Mouse (Mus musculus) thymus, adult 2 months (tissue): Measurements from ENCODE around the gene Atp6v1g3. TPM values are rescaled to one million over a fixed set of nuclear protein-coding genes. Genes with fewer than 3 reads are reported as not detected.

Experiments
- DNase-seq: peaks from one replicate; pipeline ENCODE4 v3.0.0; 2021
- H3K27ac ChIP-seq: fragments of 200-500 bp; 2 replicates; pipeline ENCODE4 v1.5.1; 2012; ENCODE audit warnings: low read length, control low read depth; ENCODE audit not compliant: control insufficient read depth, insufficient read depth
- H3K27me3 ChIP-seq: fragments of 200-500 bp; 2 replicates; pipeline ENCODE4 v1.6.1; 2012; ENCODE audit warnings: mild to moderate bottlenecking, low read length, moderate library complexity, mixed read lengths; ENCODE audit not compliant: control insufficient read depth, insufficient read depth
- H3K36me3 ChIP-seq: fragments of 200-500 bp; 2 replicates; pipeline ENCODE4 v1.6.1; 2012; ENCODE audit warnings: mild to moderate bottlenecking, low read length, moderate library complexity; ENCODE audit not compliant: control insufficient read depth, insufficient read depth
- H3K4me1 ChIP-seq: fragments of 200-500 bp; replicated peaks from 2 replicates; pipeline ENCODE4 v1.6.1; 2012; ENCODE audit warnings: low read length; ENCODE audit not compliant: control insufficient read depth, insufficient read depth
- H3K4me3 ChIP-seq: fragments of 200-500 bp; 2 replicates; pipeline ENCODE4 v1.5.1; 2012; ENCODE audit warnings: mild to moderate bottlenecking, low read length, control low read depth, moderate library complexity; ENCODE audit not compliant: control insufficient read depth, insufficient read depth
- CTCF ChIP-seq: fragments of 200-500 bp; IDR thresholded peaks from 2 replicates; pipeline ENCODE4 v1.5.1; 2012; ENCODE audit warnings: mild to moderate bottlenecking, control low read depth, low read length, moderate library complexity, borderline replicate concordance; ENCODE audit not compliant: control insufficient read depth, poor library complexity, insufficient read depth; ENCODE audit errors: extremely low read depth
- POLR2A ChIP-seq: fragments of 200-500 bp; IDR thresholded peaks from 2 replicates; pipeline ENCODE4 v1.6.1; 2012; ENCODE audit warnings: mild to moderate bottlenecking, low read length, control low read depth, moderate library complexity; ENCODE audit not compliant: control insufficient read depth, poor library complexity, insufficient read depth; ENCODE audit errors: extremely low read depth
- WGBS: fragments of 180-500 bp; shearing (Covaris S2); methylation state at CpG from one replicate; pipeline ENCODE4 v1.1.7; 2018; 5-methylcytosine and 5-hydroxymethylcytosine counted together
- polyA plus RNA-seq: library from polyadenylated mRNA; depleted of rRNA; stranded (reverse); fragments of >200 nt; gene quantifications from 2 replicates; pipeline ENCODE4 v1.2.3, GENCODE M21; 2012

Gene Atp6v1g3
- polyA plus RNA-seq, 1 experiment, result 0.07 TPM

DNA sequence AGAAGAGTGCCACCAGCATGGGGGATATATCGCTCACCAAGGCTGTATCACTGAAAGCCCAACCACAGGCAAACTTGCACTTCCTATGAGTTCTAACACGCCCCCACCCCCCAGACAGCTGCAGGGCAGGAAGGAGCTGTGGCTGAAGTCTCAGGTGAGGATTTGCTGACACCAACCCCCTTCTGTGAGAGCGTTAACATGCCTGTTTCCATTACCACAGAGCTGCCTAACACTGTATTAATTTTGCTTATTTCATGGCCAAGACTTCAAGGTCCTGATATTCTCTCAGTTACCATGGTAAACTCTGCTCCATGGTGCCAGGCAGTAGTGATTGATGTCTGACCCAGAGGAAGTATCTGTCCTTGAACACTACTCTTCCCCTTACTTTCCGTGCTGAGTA, 26.0 kb downstream of the Atp6v1g3 start:
- Histone ChIP-seq H3K27me3 (no peaks in the 10 kb centered on the region), H3K4me3 (no peak overlapping the region), H3K36me3 (no peaks in the 10 kb centered on the region), H3K27ac (peak overlapping the region; percentile 59; the same call in 1 of the 2 replicates), H3K4me1 (peaks cover 19% of the 10 kb centered on the region)
- TF ChIP-seq POLR2A (no peak), CTCF (no peak)
- WGBS, result 7% methylated on average over 4 of the region's 4 CpGs
- peak; percentile 83 for DNase-seq

DNA sequence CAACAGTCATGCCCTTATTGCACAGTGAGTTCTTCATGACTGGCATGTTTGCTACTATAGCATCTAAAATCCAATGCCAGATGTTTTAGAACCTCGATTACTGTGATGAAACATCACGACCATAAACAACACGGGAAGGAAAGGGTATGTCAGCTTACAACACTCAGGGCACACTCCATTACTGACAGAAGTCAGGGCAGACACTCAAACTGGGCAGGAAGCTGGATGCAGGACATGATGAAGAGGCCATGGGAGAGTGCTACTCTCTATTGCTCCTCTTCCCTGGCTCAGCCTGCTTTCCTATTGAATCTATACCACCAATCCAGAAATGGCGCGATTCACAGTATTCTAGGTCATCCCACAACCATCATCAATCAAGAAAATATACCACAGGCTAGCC, 28.4 kb downstream of the Atp6v1g3 start:
- H3K4me1 ChIP-seq, result peaks cover 23% of the 10 kb centered on the region
- H3K27ac ChIP-seq, result no peak overlapping the region
- TF ChIP-seq CTCF (no peak), POLR2A (no peak)
- H3K4me3 ChIP-seq, result no peak overlapping the region
- H3K36me3 ChIP-seq, result no peaks in the 10 kb centered on the region
- no peak for DNase-seq
- whole genome bisulfite sequencing, result 92% methylated on average over 5 of the region's 5 CpGs
- H3K27me3 ChIP-seq, result no peaks in the 10 kb centered on the region

DNA sequence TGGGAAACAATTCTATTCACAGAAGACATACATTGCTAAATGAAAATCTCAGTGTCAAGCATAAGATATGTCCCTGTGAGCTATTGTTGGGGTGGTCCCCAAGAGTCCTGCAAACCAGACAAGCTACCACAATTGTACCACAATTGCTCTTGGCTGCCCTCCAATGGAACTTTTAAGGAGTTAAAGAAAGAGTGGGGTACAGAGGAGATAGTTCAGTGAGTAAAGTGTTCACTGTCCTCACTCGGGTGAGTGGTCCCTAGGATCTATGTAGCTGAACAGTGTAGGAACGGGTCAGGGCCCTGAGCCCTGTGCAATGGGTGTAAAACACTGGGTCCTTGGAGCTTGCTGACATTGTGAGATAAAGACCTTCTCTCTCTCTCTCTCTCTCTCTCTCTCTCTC, 29.2 kb downstream of the Atp6v1g3 start:
- no peak for TF ChIP-seq CTCF
- TF ChIP-seq POLR2A, result no peak
- 59% methylated on average over 2 of the region's 2 CpGs for WGBS

DNA sequence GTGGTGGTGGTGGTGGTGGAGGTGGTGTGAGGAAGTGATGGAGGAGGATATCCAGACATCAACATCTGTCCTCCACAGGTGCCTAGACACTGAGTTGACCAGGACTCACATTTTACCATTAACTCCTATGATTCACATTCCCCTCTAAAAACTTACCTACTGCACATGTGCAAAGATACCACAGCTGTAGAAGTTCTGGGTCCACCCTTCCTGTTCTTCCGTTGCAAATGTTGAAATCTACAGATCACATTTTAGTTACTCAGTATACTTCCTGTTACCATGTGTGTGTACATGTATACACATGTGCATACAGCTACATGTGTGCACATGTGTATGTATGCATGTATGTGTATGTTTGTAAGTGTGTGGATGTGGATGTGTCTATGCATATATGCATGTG, 29.8 kb downstream of the Atp6v1g3 start:
- no peaks in the 10 kb centered on the region for H3K27me3 ChIP-seq
- H3K4me1 ChIP-seq, result peaks cover 23% of the 10 kb centered on the region
- WGBS, result 2% methylated on average over 1 of the region's 1 CpGs
- H3K27ac ChIP-seq, result peak overlapping the region; percentile 37
- H3K36me3 ChIP-seq, result no peaks in the 10 kb centered on the region
- DNase-seq, result no peak
- no peak overlapping the region for H3K4me3 ChIP-seq
- TF ChIP-seq CTCF, result no peak
- TF ChIP-seq POLR2A, result no peak

More for the DNA sequence above, 29.2 kb downstream of the Atp6v1g3 start:
- H3K36me3 ChIP-seq, result no peaks in the 10 kb centered on the region
- H3K27me3 ChIP-seq, result no peaks in the 10 kb centered on the region
- H3K4me3 ChIP-seq, result no peak overlapping the region
- H3K4me1 ChIP-seq, result peaks cover 23% of the 10 kb centered on the region
- peak overlapping the region; percentile 37 for H3K27ac ChIP-seq
- DNase-seq, result no peak

DNA sequence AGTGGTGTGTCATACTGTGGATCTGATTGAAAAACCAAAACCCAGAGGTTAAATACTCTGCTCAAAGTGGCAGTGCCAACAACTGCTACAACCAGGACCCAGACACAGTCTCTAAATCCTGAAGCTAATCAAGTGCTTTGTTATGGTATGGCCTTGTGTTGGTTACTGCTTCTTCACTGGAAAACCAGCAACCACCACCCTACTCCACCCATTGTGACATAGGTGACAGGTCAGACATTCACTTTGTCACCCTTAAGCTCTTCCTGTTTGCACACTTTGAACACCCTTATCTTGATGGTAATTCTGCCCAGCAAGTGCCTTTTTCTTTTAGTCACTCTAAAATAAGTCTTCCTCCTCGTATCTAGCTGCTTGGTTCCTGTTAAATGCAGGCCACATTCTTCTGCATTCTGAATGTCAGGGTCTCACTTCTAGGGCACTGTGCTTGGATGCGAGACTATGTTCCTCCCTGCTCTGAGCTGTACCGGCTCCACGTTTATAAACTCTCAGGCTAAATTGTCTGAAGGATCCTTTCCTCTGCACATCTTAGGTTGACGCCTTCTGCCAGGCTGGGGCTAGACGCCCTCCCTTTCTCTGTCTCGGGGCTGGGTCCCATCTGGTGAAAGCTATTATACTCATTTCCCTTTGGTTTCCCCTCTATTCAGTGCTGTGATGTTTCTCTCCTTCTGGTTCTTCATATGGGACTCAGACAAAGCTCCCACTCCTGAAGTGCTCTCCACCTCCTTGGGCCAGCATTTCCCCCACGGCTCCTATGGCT, 30.8 kb downstream of the Atp6v1g3 start:
- Histone ChIP-seq H3K36me3 (no peaks in the 10 kb centered on the region), H3K27ac (peak overlapping the region; percentile 92), H3K4me1 (peaks cover 19% of the 10 kb centered on the region), H3K4me3 (no peak overlapping the region), H3K27me3 (no peaks in the 10 kb centered on the region)
- no peak for TF ChIP-seq CTCF
- no peak for TF ChIP-seq POLR2A
- WGBS, result 34% methylated on average over 8 of the region's 8 CpGs
- DNase-seq, result no peak

DNA sequence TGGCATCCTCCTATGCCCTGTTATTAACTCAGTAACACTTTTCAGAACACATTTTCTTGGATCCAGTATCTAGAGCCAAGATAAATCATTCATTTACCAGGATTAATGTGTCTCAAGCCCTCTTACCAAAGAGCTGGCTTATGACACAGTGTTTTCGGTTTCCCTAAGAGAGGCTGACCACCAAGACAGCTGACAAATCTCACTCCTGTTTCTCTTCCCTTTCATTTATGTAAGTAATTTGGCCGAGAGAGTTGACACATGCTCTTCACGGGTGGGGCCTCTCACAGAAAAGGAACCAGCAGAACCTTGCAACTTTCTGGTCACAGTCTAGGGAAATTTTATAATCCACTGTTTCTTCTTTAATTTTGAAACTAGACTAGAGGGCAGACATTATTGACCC, 49.1 kb downstream of the Atp6v1g3 start:
- DNase-seq, result no peak
- Histone ChIP-seq H3K4me3 (no peak overlapping the region), H3K27ac (no peak overlapping the region), H3K27me3 (no peaks in the 10 kb centered on the region), H3K4me1 (no peaks in the 10 kb centered on the region), H3K36me3 (no peaks in the 10 kb centered on the region)
- WGBS, result 47% methylated on average over 3 of the region's 3 CpGs
- TF ChIP-seq CTCF, result no peak
- TF ChIP-seq POLR2A, result no peak
